Mouse (Mus musculus): ENCODE results near the gene Otulin. TPM values are rescaled to one million over a fixed set of nuclear protein-coding genes. Genes with fewer than 3 reads are reported as not detected.

The Otulin gene
- total and polyA plus RNA-seq, 2 experiments: 29.7 to 58.0 TPM

DNA sequence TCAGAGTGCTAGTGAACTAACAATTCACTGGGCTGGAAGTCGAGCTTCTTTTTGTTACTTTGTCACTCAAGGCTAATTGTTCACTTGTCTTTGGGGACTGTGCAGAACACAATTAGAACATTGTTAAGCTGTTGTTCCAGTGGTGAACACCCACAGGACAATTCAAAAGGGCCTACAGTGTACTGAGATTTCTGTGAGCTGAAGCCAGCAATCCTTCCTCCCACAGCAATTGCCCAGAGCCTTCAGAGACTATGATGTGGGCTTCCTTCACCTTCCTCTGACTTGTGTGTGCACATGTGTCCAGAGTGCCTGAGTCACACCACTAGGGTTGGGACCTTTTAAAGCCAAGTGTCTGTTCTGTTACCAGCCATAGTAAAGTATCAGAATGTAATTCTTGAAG lies 113.6 kb downstream of the Otulin start:
- DNase-seq (ENCODE audit: extremely low read depth, low read depth, low spot score): no peak
- TF ChIP-seq CTCF (IDR thresholded peaks at IDR 0.05; ENCODE audit: low read depth, low read length) (no peak), POLR2A (IDR thresholded peaks at IDR 0.05; ENCODE audit: extremely low read depth, insufficient read depth, low read length) (no peak)
- Histone ChIP-seq H3K79me2 (ENCODE audit: control insufficient read depth, insufficient read depth, low read length) (peaks cover 4% of the 10 kb centered on the region; the same call in 1 of the 2 replicates), H3K4me1 (ENCODE audit: control insufficient read depth, insufficient read depth, low read length) (no peaks in the 10 kb centered on the region), H3K9ac (ENCODE audit: low read depth, low read length) (no peak overlapping the region), H3K4me3 (ENCODE audit: insufficient read depth, low read depth, low read length) (no peak overlapping the region), H3K27ac (replicated peaks; ENCODE audit: insufficient read depth, low read depth, low read length) (no peak overlapping the region), H3K36me3 (ENCODE audit: control insufficient read depth, insufficient read depth, low read length) (no peaks in the 10 kb centered on the region), H3K27me3 (ENCODE audit: control insufficient read depth, insufficient read depth, low read length) (no peaks in the 10 kb centered on the region)
- 85% methylated on average over 1 of the region's 1 CpGs for WGBS

DNA sequence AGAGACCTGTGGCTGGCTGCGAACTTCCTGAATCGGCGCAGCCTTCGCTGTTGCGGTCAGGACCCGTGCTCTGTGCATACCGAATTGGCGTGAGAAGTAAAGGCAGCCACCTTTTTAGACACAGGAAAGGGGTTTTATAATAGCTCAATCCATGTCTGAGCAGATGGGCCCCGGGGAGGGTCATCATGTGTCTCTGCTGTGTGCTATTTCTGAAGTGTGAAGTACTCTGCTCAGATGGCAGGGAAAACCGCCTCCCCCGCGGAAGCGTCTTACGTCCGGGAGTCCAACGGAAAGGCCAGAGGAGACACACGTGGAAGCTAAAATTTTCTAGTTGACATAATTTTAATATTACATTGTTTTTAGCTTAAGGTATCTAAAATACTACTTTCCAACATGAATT lies 121.5 kb downstream of the Otulin start:
- no peak for DNase-seq (ENCODE audit: extremely low read depth, low read depth, low spot score)
- TF ChIP-seq POLR2A (IDR thresholded peaks at IDR 0.05; ENCODE audit: extremely low read depth, insufficient read depth, low read length) (no peak), CTCF (IDR thresholded peaks at IDR 0.05; ENCODE audit: low read depth, low read length) (no peak)
- Histone ChIP-seq H3K4me3 (ENCODE audit: insufficient read depth, low read depth, low read length) (no peak overlapping the region), H3K79me2 (ENCODE audit: control insufficient read depth, insufficient read depth, low read length) (peaks cover 2% of the 10 kb centered on the region; the same call in 1 of the 2 replicates), H3K27ac (replicated peaks; ENCODE audit: insufficient read depth, low read depth, low read length) (no peak overlapping the region), H3K36me3 (ENCODE audit: control insufficient read depth, insufficient read depth, low read length) (no peaks in the 10 kb centered on the region), H3K4me1 (ENCODE audit: control insufficient read depth, insufficient read depth, low read length) (no peaks in the 10 kb centered on the region), H3K27me3 (ENCODE audit: control insufficient read depth, insufficient read depth, low read length) (no peaks in the 10 kb centered on the region), H3K9ac (ENCODE audit: low read depth, low read length) (no peak overlapping the region)
- 98% methylated on average over 17 of the region's 17 CpGs for WGBS

DNA sequence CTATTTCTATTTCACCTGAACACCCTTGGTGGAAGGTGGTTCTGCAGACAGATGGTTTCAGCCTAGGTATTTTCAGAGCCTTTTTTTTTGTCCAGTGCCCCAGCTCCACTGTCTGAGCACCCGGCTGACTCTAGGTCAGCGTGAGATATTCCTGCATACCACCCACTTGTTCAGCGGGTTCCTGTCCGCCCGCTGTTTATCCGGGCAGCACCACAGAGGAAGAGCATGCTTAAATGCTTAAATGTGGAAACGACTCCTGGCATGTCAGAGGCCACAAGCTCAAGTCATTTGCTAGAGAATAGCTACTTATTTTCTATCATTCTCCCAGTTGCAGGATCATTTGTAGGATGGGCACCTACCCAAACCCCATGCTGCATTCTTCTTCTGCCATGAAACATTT lies 122.3 kb downstream of the Otulin start:
- TF ChIP-seq POLR2A (IDR thresholded peaks at IDR 0.05; ENCODE audit: extremely low read depth, insufficient read depth, low read length) (no peak), CTCF (IDR thresholded peaks at IDR 0.05; ENCODE audit: low read depth, low read length) (no peak)
- Histone ChIP-seq H3K4me3 (ENCODE audit: insufficient read depth, low read depth, low read length) (no peak overlapping the region), H3K27ac (replicated peaks; ENCODE audit: insufficient read depth, low read depth, low read length) (no peak overlapping the region), H3K79me2 (ENCODE audit: control insufficient read depth, insufficient read depth, low read length) (peaks cover 2% of the 10 kb centered on the region; the same call in 1 of the 2 replicates), H3K9ac (ENCODE audit: low read depth, low read length) (no peak overlapping the region), H3K27me3 (ENCODE audit: control insufficient read depth, insufficient read depth, low read length) (no peaks in the 10 kb centered on the region), H3K4me1 (ENCODE audit: control insufficient read depth, insufficient read depth, low read length) (no peaks in the 10 kb centered on the region), H3K36me3 (ENCODE audit: control insufficient read depth, insufficient read depth, low read length) (no peaks in the 10 kb centered on the region)
- DNase-seq (ENCODE audit: extremely low read depth, low read depth, low spot score): no peak
- 94% methylated on average over 7 of the region's 7 CpGs for WGBS

DNA sequence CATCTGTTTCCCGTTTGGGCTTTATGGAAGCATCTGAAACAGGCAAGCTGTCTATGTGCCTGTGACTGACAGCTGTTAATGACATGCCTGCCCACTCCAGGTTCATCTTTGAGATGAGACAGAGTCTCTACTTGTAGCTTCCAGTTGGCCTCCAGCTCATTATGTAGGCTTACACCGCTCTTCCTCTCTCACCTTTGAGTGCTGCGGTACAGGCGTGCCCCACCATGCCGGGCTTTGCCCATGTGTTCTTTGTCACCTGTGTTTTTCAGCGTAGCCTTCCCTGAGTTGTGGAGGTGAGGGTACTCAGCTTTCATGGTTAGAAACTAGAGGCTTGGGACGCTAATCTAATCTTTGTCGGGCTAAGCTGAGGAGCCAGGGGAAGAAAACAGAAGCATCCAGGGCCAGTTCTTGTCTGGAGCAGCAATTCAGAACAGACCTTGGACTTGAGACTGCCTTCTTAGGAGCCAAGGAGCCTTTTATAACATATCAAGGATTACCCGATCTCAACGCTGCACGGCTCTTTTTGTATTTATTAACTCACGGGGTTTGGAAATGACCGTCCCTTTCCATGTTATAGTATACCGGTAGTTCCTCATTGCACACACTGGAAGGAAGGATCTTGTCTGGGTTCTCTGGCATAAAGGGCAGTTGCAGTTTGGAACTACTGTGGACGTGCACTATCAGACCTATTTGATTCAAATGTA lies 123.4 kb downstream of the Otulin start:
- H3K79me2 ChIP-seq (ENCODE audit: control insufficient read depth, insufficient read depth, low read length): peaks cover 2% of the 10 kb centered on the region; the same call in 1 of the 2 replicates
- 91% methylated on average over 15 of the region's 15 CpGs for WGBS
- H3K9ac ChIP-seq (ENCODE audit: low read depth, low read length): no peak overlapping the region
- no peak for DNase-seq (ENCODE audit: extremely low read depth, low read depth, low spot score)
- H3K4me1 ChIP-seq (ENCODE audit: control insufficient read depth, insufficient read depth, low read length): no peaks in the 10 kb centered on the region
- H3K27me3 ChIP-seq (ENCODE audit: control insufficient read depth, insufficient read depth, low read length): no peaks in the 10 kb centered on the region
- H3K4me3 ChIP-seq (ENCODE audit: insufficient read depth, low read depth, low read length): no peak overlapping the region
- H3K36me3 ChIP-seq (ENCODE audit: control insufficient read depth, insufficient read depth, low read length): no peaks in the 10 kb centered on the region
- no peak overlapping the region for H3K27ac ChIP-seq (replicated peaks; ENCODE audit: insufficient read depth, low read depth, low read length)
- TF ChIP-seq CTCF (IDR thresholded peaks at IDR 0.05; ENCODE audit: low read depth, low read length): no peak
- no peak for TF ChIP-seq POLR2A (IDR thresholded peaks at IDR 0.05; ENCODE audit: extremely low read depth, insufficient read depth, low read length)

DNA sequence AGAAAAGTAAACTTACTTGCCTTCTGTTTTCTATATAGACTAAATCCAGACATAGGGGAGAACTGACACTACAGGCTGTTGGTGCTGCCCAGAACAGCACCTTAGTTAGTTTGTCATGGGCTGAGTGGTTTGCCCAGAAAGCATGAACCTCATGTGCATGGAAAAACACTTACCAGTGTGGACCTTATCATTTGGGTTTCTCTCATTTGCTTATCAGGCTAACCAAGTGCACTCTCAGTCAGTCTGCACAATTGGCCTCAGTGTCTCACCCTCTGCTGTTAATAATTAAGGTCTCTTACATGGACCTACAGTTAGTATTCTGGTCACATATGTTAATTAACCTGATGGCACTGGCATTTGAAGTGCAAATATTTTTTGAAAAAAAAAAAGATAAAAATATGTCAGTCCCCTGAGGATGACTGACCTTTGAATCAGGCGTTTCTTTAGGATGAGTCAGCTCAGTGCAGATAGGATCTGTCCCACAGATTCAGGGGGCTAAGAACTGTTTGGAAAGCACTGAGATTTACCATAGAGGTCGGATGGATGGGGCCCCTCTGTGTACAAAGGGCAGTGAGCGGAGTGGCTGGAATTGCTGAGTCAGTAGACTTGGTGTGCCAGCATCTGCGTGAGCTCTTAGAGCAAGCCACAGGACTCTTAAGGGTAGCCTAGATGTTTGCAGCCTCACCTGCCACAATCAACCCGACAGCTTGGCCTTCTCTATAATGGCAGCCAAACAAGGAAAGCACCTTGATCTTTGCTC lies 124.2 kb downstream of the Otulin start:
- Histone ChIP-seq H3K4me3 (ENCODE audit: insufficient read depth, low read depth, low read length) (no peak overlapping the region), H3K79me2 (ENCODE audit: control insufficient read depth, insufficient read depth, low read length) (peaks cover 2% of the 10 kb centered on the region; the same call in 1 of the 2 replicates), H3K27ac (replicated peaks; ENCODE audit: insufficient read depth, low read depth, low read length) (no peak overlapping the region), H3K4me1 (ENCODE audit: control insufficient read depth, insufficient read depth, low read length) (no peaks in the 10 kb centered on the region), H3K9ac (ENCODE audit: low read depth, low read length) (no peak overlapping the region), H3K36me3 (ENCODE audit: control insufficient read depth, insufficient read depth, low read length) (no peaks in the 10 kb centered on the region), H3K27me3 (ENCODE audit: control insufficient read depth, insufficient read depth, low read length) (no peaks in the 10 kb centered on the region)
- no peak for TF ChIP-seq CTCF (IDR thresholded peaks at IDR 0.05; ENCODE audit: low read depth, low read length)
- TF ChIP-seq POLR2A (IDR thresholded peaks at IDR 0.05; ENCODE audit: extremely low read depth, insufficient read depth, low read length): no peak
- peak; percentile 43 for DNase-seq (ENCODE audit: extremely low read depth, low read depth, low spot score)
- WGBS: 33% methylated on average over 5 of the region's 5 CpGs

Measured in liver, adult 2 months (tissue).